Mouse (Mus musculus) C2C12 (cell line): ENCODE data around the gene Myo9a. TPM values are rescaled to one million over a fixed set of nuclear protein-coding genes. Genes with fewer than 3 reads are reported as not detected.

ENCODE experiments used
- H3K27me3 ChIP-seq: one replicate; pipeline ENCODE4 v1.6.1; 2011; ENCODE audit not compliant: control insufficient read depth, insufficient read depth, insufficient read length
- H3K36me3 ChIP-seq: one replicate; pipeline ENCODE4 v1.6.1; 2011; ENCODE audit not compliant: control insufficient read depth, insufficient read depth
- H3K4me3 ChIP-seq: one replicate; pipeline ENCODE4 v1.5.1; 2011; ENCODE audit warnings: mild to moderate bottlenecking, control low read depth; ENCODE audit not compliant: poor library complexity, insufficient read depth, severe bottlenecking
- H3K79me2 ChIP-seq: one replicate; pipeline ENCODE4 v1.6.1; 2011; ENCODE audit not compliant: control insufficient read depth, insufficient read depth
- H3K79me3 ChIP-seq: one replicate; pipeline ENCODE4 v1.6.1; 2011; ENCODE audit warnings: low read depth, control low read depth
- H3ac ChIP-seq: one replicate; pipeline ENCODE3; 2011; ENCODE audit warnings: low read depth; ENCODE audit not compliant: control insufficient read depth, insufficient read length
- CEBPB ChIP-seq: IDR thresholded peaks from one replicate; pipeline ENCODE4 v1.6.1; 2011; ENCODE audit warnings: low read depth, mild to moderate bottlenecking, control low read depth, moderate library complexity
- CTCF ChIP-seq: IDR thresholded peaks from one replicate; pipeline ENCODE4 v1.5.1; 2011; ENCODE audit not compliant: control insufficient read depth, insufficient read depth, insufficient read length
- FOSL1 ChIP-seq: IDR thresholded peaks from one replicate; pipeline ENCODE4 v1.8.0; 2011; ENCODE audit warnings: mild to moderate bottlenecking, low read length; ENCODE audit not compliant: poor library complexity, insufficient read depth, severe bottlenecking
- MAX ChIP-seq: IDR thresholded peaks from one replicate; pipeline ENCODE4 v1.6.1; 2011; ENCODE audit warnings: mild to moderate bottlenecking, control low read depth
- MYOD1 ChIP-seq: IDR thresholded peaks from one replicate; pipeline ENCODE4 v1.6.1; 2011; ENCODE audit warnings: low read depth; ENCODE audit not compliant: control insufficient read depth, insufficient read length
- MYOG ChIP-seq: IDR thresholded peaks from one replicate; pipeline ENCODE4 v1.6.1; 2011; ENCODE audit not compliant: control insufficient read depth, insufficient read length; ENCODE audit errors: extremely low read depth
- USF1 ChIP-seq: IDR thresholded peaks from one replicate; pipeline ENCODE4 v1.6.1; 2011; ENCODE audit warnings: low read depth, mild to moderate bottlenecking, control low read depth, moderate library complexity
- polyA plus RNA-seq: library from polyadenylated mRNA; unstranded; fragments of >200 nt; fragmentation: generic; extraction: Trizol; gene quantifications from one replicate; pipeline ENCODE4 v1.2.1, GENCODE M21; 2012; ENCODE audit warnings: missing spikeins

Myo9a gene
- polyA plus RNA-seq, 1 experiment, result 2.5 TPM

- Histone ChIP-seq H3K27me3 (peaks cover 11% of the 10 kb centered on the region), H3ac (no peak overlapping the region), H3K36me3 (no peaks in the 10 kb centered on the region), H3K79me3 (no peaks in the 10 kb centered on the region), H3K79me2 (no peaks in the 10 kb centered on the region), H3K4me3 (no peak overlapping the region)
- TF ChIP-seq CTCF (no peak), MYOG (no peak), MYOD1 (no peak)
Measured at GRCm38 (mm10) chr9:59938529-59938928, 187.8 kb downstream of the Myo9a start.

GRCm38 (mm10) chr9:59939691-59940090 lies 189.0 kb downstream of the Myo9a start:
- no peaks in the 10 kb centered on the region for H3K79me3 ChIP-seq
- no peak overlapping the region for H3K4me3 ChIP-seq
- TF ChIP-seq MYOG, result no peak
- TF ChIP-seq MYOD1, result no peak
- no peak for TF ChIP-seq USF1
- no peak for TF ChIP-seq FOSL1
- no peak for TF ChIP-seq CTCF
- no peak for TF ChIP-seq CEBPB
- no peak overlapping the region for H3ac ChIP-seq
- H3K27me3 ChIP-seq, result peaks cover 21% of the 10 kb centered on the region
- H3K36me3 ChIP-seq, result no peaks in the 10 kb centered on the region
- H3K79me2 ChIP-seq, result no peaks in the 10 kb centered on the region

GRCm38 (mm10) chr9:59940913-59941884 lies 190.5 kb downstream of the Myo9a start:
- no peaks in the 10 kb centered on the region for H3K79me3 ChIP-seq
- H3K79me2 ChIP-seq, result no peaks in the 10 kb centered on the region
- H3ac ChIP-seq, result no peak overlapping the region
- H3K27me3 ChIP-seq, result peaks cover 28% of the 10 kb centered on the region
- no peak overlapping the region for H3K4me3 ChIP-seq
- H3K36me3 ChIP-seq, result no peaks in the 10 kb centered on the region
- no peak for TF ChIP-seq MYOG

- Histone ChIP-seq H3K27me3 (peaks cover 32% of the 10 kb centered on the region), H3K4me3 (no peak overlapping the region), H3K79me2 (no peaks in the 10 kb centered on the region), H3K79me3 (no peaks in the 10 kb centered on the region), H3K36me3 (no peaks in the 10 kb centered on the region), H3ac (no peak overlapping the region)
- TF ChIP-seq MYOG, result no peak
- TF ChIP-seq FOSL1, result no peak
- TF ChIP-seq MAX, result no peak
- no peak for TF ChIP-seq MYOD1
Measured at GRCm38 (mm10) chr9:59941885-59942350, 191.2 kb downstream of the Myo9a start.

- peaks cover 38% of the 10 kb centered on the region for H3K27me3 ChIP-seq
- H3K4me3 ChIP-seq, result no peak overlapping the region
- no peaks in the 10 kb centered on the region for H3K36me3 ChIP-seq
- no peaks in the 10 kb centered on the region for H3K79me2 ChIP-seq
- TF ChIP-seq CTCF, result no peak
- H3ac ChIP-seq, result no peak overlapping the region
- H3K79me3 ChIP-seq, result no peaks in the 10 kb centered on the region
Measured at GRCm38 (mm10) chr9:59942501-59943085, 191.9 kb downstream of the Myo9a start.

- no peaks in the 10 kb centered on the region for H3K36me3 ChIP-seq
- H3ac ChIP-seq, result no peak overlapping the region
- no peaks in the 10 kb centered on the region for H3K79me3 ChIP-seq
Measured at GRCm38 (mm10) chr9:59943826-59944225, 193.1 kb downstream of the Myo9a start.

More at GRCm38 (mm10) chr9:59943826-59944225, 193.1 kb downstream of the Myo9a start:
- Histone ChIP-seq H3K4me3 (no peak overlapping the region), H3K79me2 (no peaks in the 10 kb centered on the region), H3K27me3 (peaks cover 51% of the 10 kb centered on the region)
- no peak for TF ChIP-seq MYOD1
- no peak for TF ChIP-seq MYOG
- no peak for TF ChIP-seq FOSL1
- no peak for TF ChIP-seq USF1
